Mouse (Mus musculus) ES-E14 (cell line): ENCODE results near the gene Eif3a. TPM values are rescaled to one million over a fixed set of nuclear protein-coding genes. Genes with fewer than 3 reads are reported as not detected.
A peak's percentile ranks its signal among the peaks of the same experiment; 100 is the strongest.

Experiments used
- DNase-seq: peaks from one replicate; pipeline ENCODE4 v3.0.0-alpha.2; 2013; ENCODE audit warnings: low read depth, low spot score
- H3K27ac ChIP-seq: 2 replicates; pipeline ENCODE4 v1.5.1; 2012; ENCODE audit warnings: low read depth, mild to moderate bottlenecking, low read length, moderate library complexity, mixed read lengths; ENCODE audit not compliant: poor library complexity, insufficient read depth, severe bottlenecking
- H3K36me3 ChIP-seq: 2 replicates; pipeline ENCODE4 v1.6.1; 2012; ENCODE audit warnings: mild to moderate bottlenecking, low read length, moderate library complexity, mixed read lengths; ENCODE audit not compliant: control insufficient read depth, poor library complexity, insufficient read depth, severe bottlenecking
- H3K4me1 ChIP-seq, 2 experiments: fragments of 150-350 bp in 1 of 2; sonication (generic) in 1 of 2; 2 replicates each; pipeline ENCODE4 v1.6.1; 2012; ENCODE audit warnings: low read length in 2 of 2, mild to moderate bottlenecking in 1 of 2, mixed read lengths in 1 of 2; ENCODE audit not compliant: control insufficient read depth in 2 of 2, insufficient read depth in 2 of 2, poor library complexity in 1 of 2
- H3K4me3 ChIP-seq, 2 experiments: fragments of 150-350 bp in 1 of 2; sonication (generic) in 1 of 2; 2 replicates each; pipeline ENCODE4 v1.5.1; 2012; ENCODE audit warnings: low read length in 2 of 2, low read depth in 1 of 2, mild to moderate bottlenecking in 1 of 2, mixed read lengths in 1 of 2; ENCODE audit not compliant: insufficient read depth in 1 of 2, poor library complexity in 1 of 2, severe bottlenecking in 1 of 2
- H3K9ac ChIP-seq: 2 replicates; pipeline ENCODE4 v1.6.1; 2012; ENCODE audit warnings: low read depth, mild to moderate bottlenecking, low read length, mixed read lengths; ENCODE audit not compliant: poor library complexity, insufficient read depth, severe bottlenecking
- H3K9me3 ChIP-seq: fragments of 150-350 bp; sonication (generic); 2 replicates; pipeline ENCODE4 v1.6.1; 2012; ENCODE audit warnings: low read depth, mild to moderate bottlenecking, low read length; ENCODE audit not compliant: control insufficient read depth, insufficient read depth
- CHD2 ChIP-seq: IDR thresholded peaks from 2 replicates; pipeline ENCODE4 v1.6.1; 2014; ENCODE audit warnings: mild to moderate bottlenecking, low read depth, low read length, inconsistent platforms
- HCFC1 ChIP-seq: IDR thresholded peaks from 2 replicates; pipeline ENCODE4 v1.6.1; 2012; ENCODE audit warnings: low read length, inconsistent platforms, borderline replicate concordance; ENCODE audit not compliant: insufficient read depth
- MAFK ChIP-seq: IDR thresholded peaks from 2 replicates; pipeline ENCODE4 v1.6.1; 2014; ENCODE audit warnings: mild to moderate bottlenecking, low read depth, low read length, inconsistent platforms; ENCODE audit not compliant: insufficient read depth
- ZC3H11A ChIP-seq: IDR thresholded peaks from 2 replicates; pipeline ENCODE4 v1.6.1; 2012; ENCODE audit warnings: low read depth, mild to moderate bottlenecking, inconsistent platforms, low read length, borderline replicate concordance
- ZNF384 ChIP-seq: IDR thresholded peaks from 2 replicates; pipeline ENCODE4 v1.6.1; 2012; ENCODE audit warnings: low read depth, low read length, inconsistent platforms
- in situ Hi-C, 2 experiments: fragments of 600-800 bp; cut with MboI; formaldehyde crosslinking; loops; one replicate each; pipeline ENCODE4 v1.15.1; 2025; ENCODE audit warnings: low sequenced_read_pairs in 2 of 2, inconsistent platforms in 1 of 2; ENCODE audit not compliant: unreplicated experiment in 2 of 2
- total RNA-seq: library from RNA; depleted of rRNA; stranded (reverse); fragments of 300-350 nt; gene quantifications from 2 replicates; pipeline ENCODE4 v1.2.3, GENCODE M21; 2012

Gene Eif3a
- total RNA-seq, 1 experiment: 237 TPM

DNA sequence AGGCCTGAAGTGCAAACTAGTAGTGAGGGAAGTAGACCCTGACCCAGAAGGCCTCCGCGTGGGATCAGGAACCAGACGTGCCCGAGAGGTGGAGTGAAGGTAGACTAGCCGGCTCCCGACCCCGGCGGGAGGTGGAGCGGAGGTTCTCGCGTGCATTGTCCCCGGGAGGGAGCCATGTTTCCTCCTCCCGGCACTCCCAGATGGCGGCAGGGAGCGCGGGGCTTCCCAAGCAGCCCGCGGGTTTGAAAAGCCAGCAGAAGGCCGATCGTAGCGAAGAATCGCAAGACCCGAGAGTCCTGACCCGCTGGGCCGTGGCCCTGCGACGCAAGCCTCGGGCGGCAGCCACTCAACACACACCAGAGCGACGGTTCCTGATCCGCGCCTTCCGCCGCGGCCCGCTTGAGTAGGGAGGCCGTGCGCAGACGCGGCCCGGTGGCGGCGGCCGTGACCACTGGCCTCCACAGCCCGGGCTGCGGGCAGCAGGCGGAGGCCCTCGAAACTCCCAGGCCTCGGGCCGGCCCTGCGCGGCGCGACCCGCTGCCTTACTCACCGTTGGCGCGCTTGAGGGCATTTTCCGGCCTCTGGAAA lies 445 bp downstream of the Eif3a start:
- DNase-seq: peak; percentile 51
- Histone ChIP-seq H3K9ac (peak overlapping the region; percentile 99), H3K9me3 (no peaks in the 10 kb centered on the region), H3K36me3 (peaks cover 4% of the 10 kb centered on the region; the same call in 1 of the 2 replicates), H3K27ac (peak overlapping the region; percentile 92), H3K4me3 (peak overlapping the region; percentile 88 to 96), H3K4me1 (peaks cover 0 to 8% of the 10 kb centered on the region in 2 experiments; a peak in 2 of 4 replicates)
- in situ Hi-C loops: no loop called here
- TF ChIP-seq ZNF384 (no peak), CHD2 (no peak; the same call in 1 of the 2 replicates), ZC3H11A (no peak), MAFK (no peak), HCFC1 (no peak)

DNA sequence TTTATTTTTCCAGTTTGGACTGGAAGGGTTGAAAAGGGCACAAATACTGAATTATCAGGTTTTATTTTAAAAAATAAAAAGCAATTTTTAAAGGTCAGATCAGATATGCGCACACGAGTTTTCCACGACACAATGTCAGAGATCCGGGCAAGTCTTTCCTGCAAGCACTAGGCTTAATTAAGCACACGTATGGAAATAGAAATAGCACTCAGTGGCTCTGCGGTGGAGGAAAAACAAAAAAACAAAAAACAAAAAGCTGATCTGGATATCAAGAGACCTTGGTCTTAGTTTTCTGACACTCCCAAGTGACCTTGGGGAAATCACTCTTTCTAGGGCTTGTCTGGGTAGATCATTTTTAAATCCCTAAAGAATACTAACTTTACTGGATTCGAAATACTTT lies 1.0 kb downstream of the Eif3a start:
- in situ Hi-C loops: no loop called here
- no peak for DNase-seq
- Histone ChIP-seq H3K9me3 (no peaks in the 10 kb centered on the region), H3K36me3 (peaks cover 4% of the 10 kb centered on the region; the same call in 1 of the 2 replicates), H3K4me3 (peak overlapping the region; percentile 88 to 96), H3K9ac (peak overlapping the region; percentile 99), H3K27ac (peak overlapping the region; percentile 92; the same call in 1 of the 2 replicates), H3K4me1 (peaks cover 0 to 8% of the 10 kb centered on the region in 2 experiments; a peak in 2 of 4 replicates)
- TF ChIP-seq ZNF384: no peak
- TF ChIP-seq ZC3H11A: no peak
- TF ChIP-seq MAFK: no peak
- no peak for TF ChIP-seq HCFC1
- no peak for TF ChIP-seq CHD2

DNA sequence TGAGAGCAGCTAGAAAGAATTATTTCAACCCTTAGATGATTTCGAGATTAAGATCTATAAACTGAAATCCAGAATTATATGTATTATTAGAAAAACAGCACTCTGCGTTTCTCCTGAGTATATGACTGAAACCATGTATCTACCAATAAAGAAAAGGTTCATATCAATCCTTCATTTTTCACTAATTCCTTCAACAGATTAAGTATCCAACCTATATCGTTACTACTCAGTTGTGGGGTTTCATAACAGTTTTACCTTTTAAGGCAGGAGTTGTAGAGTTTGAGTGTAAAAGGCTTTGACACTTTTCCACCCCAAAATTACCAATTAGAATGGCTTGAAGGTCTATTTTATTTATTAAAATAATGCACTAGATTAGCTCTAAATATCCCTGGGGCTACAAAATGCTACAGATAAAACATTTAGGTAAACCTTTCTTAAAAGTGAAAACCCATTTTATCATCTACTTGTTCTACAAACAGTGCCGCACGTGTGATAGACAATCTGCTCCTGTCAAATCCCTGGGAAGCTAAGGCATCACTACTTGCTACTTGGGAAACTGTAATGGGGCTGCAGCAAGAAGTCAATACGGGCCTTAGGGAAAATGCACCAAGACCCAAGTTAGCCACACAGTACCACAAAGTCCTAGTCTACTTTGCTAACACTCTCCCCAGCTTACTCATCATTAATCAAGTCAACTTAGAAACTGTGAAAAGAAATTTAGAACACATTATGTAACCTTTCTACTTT lies 2.1 kb downstream of the Eif3a start:
- Histone ChIP-seq H3K9me3 (no peaks in the 10 kb centered on the region), H3K36me3 (peaks cover 4% of the 10 kb centered on the region; the same call in 1 of the 2 replicates), H3K4me1 (peaks cover 0 to 8% of the 10 kb centered on the region in 2 experiments; a peak in 2 of 4 replicates), H3K4me3 (peak overlapping the region; percentile 49 to 88), H3K27ac (no peak overlapping the region), H3K9ac (peak overlapping the region; percentile 57)
- in situ Hi-C loops: no loop called here
- no peak for DNase-seq
- TF ChIP-seq HCFC1 (no peak), MAFK (no peak), CHD2 (no peak), ZNF384 (no peak), ZC3H11A (no peak)

DNA sequence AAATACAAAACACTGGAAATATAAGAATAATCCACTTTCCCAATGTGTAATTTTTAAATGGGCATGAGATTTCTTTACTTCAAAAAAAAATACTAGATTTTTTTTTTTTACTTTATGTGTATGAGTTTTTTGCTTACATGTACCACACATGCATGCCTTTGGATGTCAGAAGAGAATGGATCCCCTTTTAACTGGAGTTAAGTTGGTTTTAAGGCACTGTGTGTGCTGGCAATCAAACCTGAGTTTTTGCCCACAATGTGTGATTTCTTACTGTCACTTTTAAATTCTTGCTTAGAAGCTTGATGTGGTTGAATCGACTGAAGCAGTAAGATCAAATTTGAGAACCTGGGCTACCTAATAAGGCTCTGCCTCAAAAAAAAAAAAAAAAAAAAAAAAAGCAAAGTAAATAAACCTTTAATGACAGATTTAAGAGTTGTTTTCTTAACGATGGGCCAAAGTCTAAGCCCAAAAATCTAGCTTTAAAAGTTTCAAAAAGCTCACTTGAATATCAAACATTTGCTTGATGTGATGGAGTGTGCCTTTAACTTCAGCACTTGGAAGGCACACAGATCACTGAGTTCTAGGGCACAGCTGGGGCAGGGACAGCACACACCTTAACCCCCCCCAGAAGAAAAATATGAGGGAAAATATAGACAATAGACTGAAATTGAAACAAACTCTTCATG lies 2.9 kb downstream of the Eif3a start:
- H3K9me3 ChIP-seq: no peaks in the 10 kb centered on the region
- H3K9ac ChIP-seq: no peak overlapping the region; the same call in 1 of the 2 replicates
- H3K4me1 ChIP-seq: peaks cover 0 to 8% of the 10 kb centered on the region in 2 experiments; a peak in 2 of 4 replicates
- peak overlapping the region; percentile 7 to 25; a peak in 2 of 4 replicates for H3K4me3 ChIP-seq
- TF ChIP-seq HCFC1 (no peak), MAFK (no peak), ZNF384 (no peak), ZC3H11A (no peak), CHD2 (no peak)
- peaks cover 4% of the 10 kb centered on the region; the same call in 1 of the 2 replicates for H3K36me3 ChIP-seq
- in situ Hi-C loops: no loop called here
- no peak overlapping the region for H3K27ac ChIP-seq
- DNase-seq: no peak
